Mouse (Mus musculus): ENCODE data around the gene Tpbg.
"Not testable (repeated sequence)": the region's sequence is repeated elsewhere in the genome, so short reads cannot be mapped to it uniquely, and the experiment has no call there.

Tpbg gene

GRCm38 (mm10) chr9:85842351-85843011 is at the start of gene Tpbg:
Gene Tpbg (plus strand): TSS chr9:85842380.
- DNase-seq (ENCODE audit: low spot score), result no peak

DNA sequence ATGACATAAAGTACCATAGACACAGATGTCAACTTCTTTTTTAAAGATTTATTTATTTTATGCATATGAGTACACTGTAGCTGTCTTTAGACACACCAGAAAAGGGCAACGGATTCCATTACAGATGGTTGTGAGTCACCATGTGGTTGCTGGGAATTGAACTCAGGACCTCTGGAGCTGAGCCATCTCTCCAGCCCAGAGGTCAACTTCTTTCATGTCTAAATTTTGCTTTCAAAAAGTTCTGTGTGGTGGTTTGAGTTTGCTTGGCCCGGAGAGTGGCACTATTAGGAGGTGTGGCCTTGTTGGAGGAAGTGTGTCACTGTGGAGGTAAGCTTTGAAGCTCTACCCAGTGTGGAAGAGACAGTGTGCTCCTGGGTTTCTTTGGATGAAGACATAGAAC is 40.2 kb upstream of the Tpbg start:
- DNase-seq (ENCODE audit: low spot score), result not testable (repeated sequence)

DNA sequence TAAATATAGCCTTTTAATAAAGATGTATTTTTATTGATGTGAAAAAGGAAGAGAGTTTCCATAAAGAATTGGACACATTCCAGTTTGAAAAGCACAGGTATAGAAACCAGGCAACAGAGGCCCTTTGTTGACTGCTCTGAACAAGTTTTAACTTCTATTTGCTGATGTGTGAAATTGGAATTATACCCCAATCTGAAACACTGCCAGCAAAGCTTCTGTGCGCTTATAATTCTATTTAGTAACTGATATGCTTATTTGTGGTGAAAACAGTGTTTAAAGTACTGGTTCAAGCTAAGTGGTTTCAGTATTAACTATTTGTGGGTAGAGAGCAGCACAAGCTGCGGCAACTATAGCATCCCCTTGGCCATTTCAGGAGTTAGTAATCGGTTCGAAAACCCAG is 39.6 kb upstream of the Tpbg start:
- no peak for DNase-seq (ENCODE audit: low spot score)

DNA sequence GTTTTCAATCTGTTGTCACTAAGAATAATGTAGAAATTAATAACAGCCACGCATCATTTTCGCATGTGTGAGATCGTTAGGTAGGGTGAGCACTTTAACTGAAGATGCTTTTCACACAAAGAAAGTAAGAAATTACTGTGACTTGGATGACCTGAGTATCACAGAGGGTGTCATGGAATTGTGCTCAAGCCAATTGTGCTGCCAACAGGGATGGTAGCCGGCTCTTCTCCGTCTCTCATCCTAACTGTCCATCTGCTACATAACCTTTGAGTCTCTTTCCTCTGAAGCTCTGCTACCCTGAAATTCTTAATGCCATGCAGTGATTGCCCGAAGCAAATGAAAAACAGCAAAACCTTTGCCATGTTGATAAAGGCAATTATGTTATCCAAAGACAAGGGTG is 35.8 kb upstream of the Tpbg start:
- no peak for DNase-seq (ENCODE audit: low spot score)

GRCm38 (mm10) chr9:85809246-85809645 is 32.9 kb upstream of the Tpbg start:
- DNase-seq (ENCODE audit: low spot score), result no peak

- no peak for DNase-seq (ENCODE audit: low spot score)
Measured at GRCm38 (mm10) chr9:85820829-85821228, 21.4 kb upstream of the Tpbg start.

DNA sequence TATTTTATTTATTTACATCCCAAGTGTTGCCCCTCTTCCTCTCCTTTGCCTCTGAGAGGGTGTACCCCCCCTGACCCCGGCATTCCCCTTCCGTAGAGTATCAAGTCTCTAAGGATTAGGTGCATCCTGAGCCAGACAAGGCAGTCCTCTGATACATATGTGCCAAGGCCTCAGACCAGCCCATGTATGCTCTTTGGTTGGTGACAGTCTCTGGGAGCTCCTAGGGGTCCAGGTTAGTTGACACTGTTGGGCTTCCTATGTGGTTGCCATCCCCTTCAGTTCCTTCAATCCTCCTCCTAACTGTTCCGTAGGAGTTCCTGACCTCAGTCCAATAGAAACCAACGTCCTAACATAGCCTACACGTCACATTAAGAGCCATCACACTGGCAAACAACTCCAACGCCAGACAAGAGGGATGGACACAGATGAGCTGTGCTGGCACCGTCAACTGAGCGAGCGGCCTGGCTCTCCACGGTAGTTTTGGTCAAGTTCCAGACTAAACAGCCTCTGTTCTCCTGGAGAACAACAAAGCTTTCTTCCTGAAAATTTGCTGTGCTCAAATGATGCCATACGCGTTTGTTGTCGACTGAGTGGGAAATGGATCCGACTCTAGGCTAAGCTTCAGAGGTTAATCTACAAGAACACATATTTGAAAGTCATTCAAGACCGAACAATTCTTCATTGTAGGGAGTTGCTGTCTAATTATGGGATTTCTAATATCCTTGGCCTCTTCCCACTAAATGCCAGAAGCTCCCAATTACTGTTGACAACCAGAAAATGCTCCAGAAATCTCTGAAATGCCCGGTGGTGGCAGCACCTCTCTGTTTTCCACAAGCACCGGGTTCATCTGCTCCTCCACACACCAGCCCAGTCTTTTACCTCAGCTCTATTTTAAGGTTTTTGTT is 6.4 kb upstream of the Tpbg start:
- DNase-seq (ENCODE audit: low spot score), result no peak

GRCm38 (mm10) chr9:85839626-85840025 is 2.6 kb upstream of the Tpbg start:
- no peak for DNase-seq (ENCODE audit: low spot score)

GRCm38 (mm10) chr9:85841891-85842290 is 289 bp upstream of the Tpbg start:
- no peak for DNase-seq (ENCODE audit: low spot score)

- no peak for DNase-seq (ENCODE audit: low spot score)
Measured at GRCm38 (mm10) chr9:85843031-85843890, 1.1 kb downstream of the Tpbg start.

GRCm38 (mm10) chr9:85843891-85844646 is 1.9 kb downstream of the Tpbg start:
- DNase-seq (ENCODE audit: low spot score), result no peak

GRCm38 (mm10) chr9:85844647-85844983 is 2.4 kb downstream of the Tpbg start:
- DNase-seq (ENCODE audit: low spot score), result no peak

GRCm38 (mm10) chr9:85846186-85846585 is 4.0 kb downstream of the Tpbg start:
- no peak for DNase-seq (ENCODE audit: low spot score)

DNA sequence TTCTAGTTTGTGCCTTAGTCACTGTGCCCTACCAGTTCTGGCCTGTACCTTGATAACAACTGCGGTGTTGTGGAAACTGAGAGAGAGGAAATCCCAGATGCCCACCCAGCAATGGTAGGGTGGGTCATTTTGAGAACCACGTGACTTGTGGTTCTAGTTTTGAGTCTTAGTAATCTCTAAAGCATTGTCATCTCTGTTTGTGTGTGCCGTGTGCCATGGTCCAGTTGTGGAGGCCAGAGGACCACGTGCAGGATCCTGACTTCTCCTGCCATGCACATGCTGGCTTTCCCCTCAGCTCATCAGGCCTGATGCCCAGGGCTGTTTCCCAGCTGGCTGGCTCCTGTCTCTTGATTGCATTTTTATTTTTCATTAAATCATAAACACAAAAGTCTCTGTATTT is 12.6 kb downstream of the Tpbg start:
- DNase-seq (ENCODE audit: low spot score), result no peak

DNA sequence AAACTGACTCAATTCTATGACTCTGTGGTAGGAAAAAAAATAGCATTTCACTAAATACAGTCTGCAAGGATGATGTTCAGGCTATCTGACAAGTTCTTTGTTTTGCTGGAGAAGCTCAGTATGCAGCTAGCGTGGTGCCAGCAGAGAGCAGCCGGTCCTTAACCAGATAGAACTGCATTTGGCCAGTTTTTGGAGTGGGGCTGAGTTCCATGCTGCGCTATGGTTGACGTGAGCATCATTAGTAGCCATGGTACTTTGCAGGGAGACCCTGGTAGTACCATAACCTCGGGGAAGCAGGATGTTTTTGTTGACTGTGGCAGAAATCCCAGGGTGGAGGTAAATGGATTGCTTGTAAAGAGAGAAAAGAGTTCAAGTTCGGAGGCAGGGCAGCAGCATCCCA is 14.3 kb downstream of the Tpbg start:
- DNase-seq (ENCODE audit: low spot score), result no peak

GRCm38 (mm10) chr9:85861065-85861464 is 18.9 kb downstream of the Tpbg start:
- no peak for DNase-seq (ENCODE audit: low spot score)

DNA sequence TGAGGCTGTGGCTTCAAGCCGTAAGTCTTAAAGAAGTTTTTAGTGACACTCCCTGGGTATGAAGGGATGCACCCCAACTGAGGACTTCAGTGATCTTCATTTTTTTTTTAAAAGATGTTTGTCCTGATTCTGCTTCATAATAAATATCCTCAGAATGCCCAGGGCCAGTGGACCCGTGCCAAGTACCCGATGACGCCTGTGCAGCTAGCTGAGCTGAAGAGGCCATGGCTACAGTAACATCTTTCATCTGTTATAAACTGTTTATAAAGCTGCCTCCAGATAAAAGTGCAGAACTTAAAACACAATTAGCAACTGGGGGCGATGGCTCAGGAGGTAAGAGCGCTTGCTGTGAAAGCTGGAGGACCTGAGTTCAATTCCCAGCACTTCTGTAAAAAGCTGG is 20.4 kb downstream of the Tpbg start:
- no peak for DNase-seq (ENCODE audit: low spot score)

DNA sequence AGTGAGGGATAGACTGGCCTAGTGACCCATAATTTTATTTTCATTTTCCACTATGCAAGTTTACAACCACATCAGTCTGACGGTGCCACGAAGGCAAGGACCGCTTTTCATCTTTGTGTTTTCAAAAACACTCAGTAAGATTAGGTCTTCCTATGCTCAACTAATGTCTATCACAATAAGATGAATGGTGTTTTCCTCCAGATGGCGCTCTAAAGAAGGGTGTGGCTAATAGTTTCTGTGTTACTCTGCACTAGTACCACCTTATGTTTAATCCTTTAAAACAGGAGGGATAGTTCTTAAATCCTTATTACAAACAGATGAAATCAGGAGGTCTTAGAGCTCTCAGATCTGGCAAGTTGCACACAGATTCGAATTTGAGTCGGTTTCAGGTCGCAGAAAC is 30.7 kb downstream of the Tpbg start:
- no peak for DNase-seq (ENCODE audit: low spot score)

DNA sequence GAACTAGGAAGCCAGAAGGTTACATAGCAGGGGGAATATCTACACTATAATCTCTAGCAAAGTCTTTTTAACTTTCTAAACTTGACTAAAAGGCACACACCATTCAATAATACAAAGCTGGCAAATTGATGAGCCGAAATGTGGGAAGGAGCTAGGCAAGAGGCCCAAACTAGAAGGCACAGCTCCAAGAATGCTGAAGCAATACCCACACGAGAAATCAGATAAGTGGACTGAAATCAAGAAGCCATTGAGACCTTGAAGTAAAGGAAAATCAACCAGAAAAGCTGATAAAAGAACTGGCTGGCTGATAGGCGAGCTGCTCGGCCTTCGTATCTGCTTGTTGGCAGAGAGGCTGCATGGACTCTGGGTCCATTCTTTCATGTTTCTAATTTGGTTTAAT is 51.5 kb downstream of the Tpbg start:
- DNase-seq (ENCODE audit: low spot score), result no peak
